Mouse (Mus musculus) bone marrow macrophage, adult 2 months (primary cell): Measurements from ENCODE around the gene Tnpo3.

Experiments
- CTCF ChIP-seq: IDR thresholded peaks from 2 replicates; pipeline ENCODE4 v1.5.1; 2012; ENCODE audit warnings: low read depth, mild to moderate bottlenecking, low read length, moderate library complexity
- POLR2A ChIP-seq: IDR thresholded peaks from 2 replicates; pipeline ENCODE4 v1.6.1; 2012; ENCODE audit warnings: mild to moderate bottlenecking, low read depth, low read length, borderline replicate concordance

DNA sequence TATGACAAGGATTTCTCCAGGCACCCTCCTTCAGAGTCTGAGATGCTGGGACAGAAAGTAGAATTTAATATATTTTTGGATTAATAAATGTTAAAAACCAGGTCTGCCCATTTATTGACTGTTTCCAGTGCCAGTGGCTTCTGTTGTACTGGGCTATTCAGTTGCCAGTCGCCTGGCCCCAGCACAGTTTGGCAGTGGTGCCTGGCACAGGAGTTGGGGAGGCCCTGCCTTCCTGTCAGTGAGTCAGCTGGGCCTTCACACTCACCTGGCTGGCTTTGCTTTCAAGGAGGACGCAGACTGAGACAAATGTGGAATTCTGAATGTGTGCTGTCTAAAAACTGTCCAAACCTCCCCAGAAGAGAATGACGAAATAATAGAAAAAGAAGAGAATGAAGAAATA is 72.5 kb downstream of the Tnpo3 start:
- TF ChIP-seq POLR2A (no peak), CTCF (no peak)
